Mouse (Mus musculus) embryonic facial prominence, embryonic 12.5 days (tissue): Measurements from ENCODE around the gene Psmg1. TPM values are rescaled to one million over a fixed set of nuclear protein-coding genes. Genes with fewer than 3 reads are reported as not detected.

Source experiments
- microRNA-seq: library from miRNA; unstranded; fragments of <30 nt; microRNA quantifications from one replicate; pipeline ENCODE4, GENCODE M21; 2017
- polyA plus RNA-seq: library from polyadenylated mRNA; unstranded; fragments of >200 nt; fragmentation: Nextera tagmentation; extraction: Ambion mirVana; gene quantifications from 2 replicates; pipeline ENCODE4 v1.2.1, GENCODE M21; 2016

Psmg1 gene
- polyA plus RNA-seq, 1 experiment from 2014 or later: 95.1 TPM

Small RNAs within 50 kb of the gene (microRNA-seq; reads per million reads assigned to microRNA genes)
- not detected for gene Gm27833

Other genes with a start within 250 kb of the Psmg1 start
- gene Brwd1, start 91.6 kb upstream of the Psmg1 start, polyA plus RNA-seq: 139 and 141 TPM in 2 replicates
- 819 and 885 TPM in 2 replicates for gene Hmgn1, start 136.8 kb upstream of the Psmg1 start, polyA plus RNA-seq
- 69.8 and 73.7 TPM in 2 replicates for gene Wrb, start 154.4 kb upstream of the Psmg1 start, polyA plus RNA-seq
- gene Lca5l, start 201.3 kb upstream of the Psmg1 start, polyA plus RNA-seq: 1.9 and 2.3 TPM in 2 replicates
- gene Sh3bgr, start 209.5 kb upstream of the Psmg1 start, polyA plus RNA-seq: 1.7 and 2.7 TPM in 2 replicates
- 0.69 and 0.88 TPM in 2 replicates for gene B3galt5, start 244.8 kb upstream of the Psmg1 start, polyA plus RNA-seq